Mouse (Mus musculus) ES-E14 (cell line): ENCODE results near the gene Tyrobp. TPM values are rescaled to one million over a fixed set of nuclear protein-coding genes. Genes with fewer than 3 reads are reported as not detected.

Experiments
- DNase-seq: peaks from one replicate; pipeline ENCODE4 v3.0.0-alpha.2; 2013; ENCODE audit warnings: low read depth, low spot score
- H3K27ac ChIP-seq: 2 replicates; pipeline ENCODE4 v1.5.1; 2012; ENCODE audit warnings: low read depth, mild to moderate bottlenecking, low read length, moderate library complexity, mixed read lengths; ENCODE audit not compliant: poor library complexity, insufficient read depth, severe bottlenecking
- H3K36me3 ChIP-seq: 2 replicates; pipeline ENCODE4 v1.6.1; 2012; ENCODE audit warnings: mild to moderate bottlenecking, low read length, moderate library complexity, mixed read lengths; ENCODE audit not compliant: control insufficient read depth, poor library complexity, insufficient read depth, severe bottlenecking
- H3K4me1 ChIP-seq, 2 experiments: fragments of 150-350 bp in 1 of 2; sonication (generic) in 1 of 2; 2 replicates each; pipeline ENCODE4 v1.6.1; 2012; ENCODE audit warnings: low read length in 2 of 2, mild to moderate bottlenecking in 1 of 2, mixed read lengths in 1 of 2; ENCODE audit not compliant: control insufficient read depth in 2 of 2, insufficient read depth in 2 of 2, poor library complexity in 1 of 2
- H3K4me3 ChIP-seq, 2 experiments: fragments of 150-350 bp in 1 of 2; sonication (generic) in 1 of 2; 2 replicates each; pipeline ENCODE4 v1.5.1; 2012; ENCODE audit warnings: low read length in 2 of 2, low read depth in 1 of 2, mild to moderate bottlenecking in 1 of 2, mixed read lengths in 1 of 2; ENCODE audit not compliant: insufficient read depth in 1 of 2, poor library complexity in 1 of 2, severe bottlenecking in 1 of 2
- H3K9ac ChIP-seq: 2 replicates; pipeline ENCODE4 v1.6.1; 2012; ENCODE audit warnings: low read depth, mild to moderate bottlenecking, low read length, mixed read lengths; ENCODE audit not compliant: poor library complexity, insufficient read depth, severe bottlenecking
- H3K9me3 ChIP-seq: fragments of 150-350 bp; sonication (generic); 2 replicates; pipeline ENCODE4 v1.6.1; 2012; ENCODE audit warnings: low read depth, mild to moderate bottlenecking, low read length; ENCODE audit not compliant: control insufficient read depth, insufficient read depth
- CHD2 ChIP-seq: IDR thresholded peaks from 2 replicates; pipeline ENCODE4 v1.6.1; 2014; ENCODE audit warnings: mild to moderate bottlenecking, low read depth, low read length, inconsistent platforms
- HCFC1 ChIP-seq: IDR thresholded peaks from 2 replicates; pipeline ENCODE4 v1.6.1; 2012; ENCODE audit warnings: low read length, inconsistent platforms, borderline replicate concordance; ENCODE audit not compliant: insufficient read depth
- MAFK ChIP-seq: IDR thresholded peaks from 2 replicates; pipeline ENCODE4 v1.6.1; 2014; ENCODE audit warnings: mild to moderate bottlenecking, low read depth, low read length, inconsistent platforms; ENCODE audit not compliant: insufficient read depth
- ZC3H11A ChIP-seq: IDR thresholded peaks from 2 replicates; pipeline ENCODE4 v1.6.1; 2012; ENCODE audit warnings: low read depth, mild to moderate bottlenecking, inconsistent platforms, low read length, borderline replicate concordance
- ZNF384 ChIP-seq: IDR thresholded peaks from 2 replicates; pipeline ENCODE4 v1.6.1; 2012; ENCODE audit warnings: low read depth, low read length, inconsistent platforms
- in situ Hi-C, 2 experiments: fragments of 600-800 bp; cut with MboI; formaldehyde crosslinking; loops; one replicate each; pipeline ENCODE4 v1.15.1; 2025; ENCODE audit warnings: low sequenced_read_pairs in 2 of 2, inconsistent platforms in 1 of 2; ENCODE audit not compliant: unreplicated experiment in 2 of 2
- total RNA-seq: library from RNA; depleted of rRNA; stranded (reverse); fragments of 300-350 nt; gene quantifications from 2 replicates; pipeline ENCODE4 v1.2.3, GENCODE M21; 2012

The Tyrobp gene
- total RNA-seq, 1 experiment: not detected

DNA sequence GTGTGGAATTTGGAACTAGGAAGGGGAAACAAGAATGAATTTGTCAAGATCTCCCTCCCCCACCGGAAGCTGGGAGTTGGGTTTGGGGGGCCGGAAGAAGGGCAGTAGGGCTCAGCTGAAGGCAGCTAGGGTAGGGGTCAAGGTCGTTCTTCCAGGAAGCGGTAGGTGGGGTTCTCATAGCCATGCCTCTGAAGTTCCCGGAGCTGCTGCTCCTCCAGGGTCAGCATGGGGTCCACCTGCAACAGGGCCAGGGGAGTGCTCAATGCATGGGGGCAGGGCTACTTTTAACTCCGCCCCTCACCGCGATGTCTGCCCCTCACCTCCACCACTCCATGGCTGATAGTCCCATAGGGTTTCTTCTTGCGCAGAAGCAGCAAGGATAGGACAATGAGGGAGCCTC lies 21.6 kb downstream of the Tyrobp start:
- Histone ChIP-seq H3K36me3 (peaks cover 10% of the 10 kb centered on the region), H3K9me3 (no peaks in the 10 kb centered on the region), H3K4me3 (peak overlapping the region; percentile 75 to 87; a peak in 3 of 4 replicates), H3K27ac (peak overlapping the region; percentile 84; the same call in 1 of the 2 replicates), H3K9ac (no peak overlapping the region; the same call in 1 of the 2 replicates), H3K4me1 (peaks cover 1 to 10% of the 10 kb centered on the region in 2 experiments; a peak in 3 of 4 replicates)
- in situ Hi-C loops: no loop called here
- no peak for DNase-seq
- TF ChIP-seq ZC3H11A (no peak), ZNF384 (no peak), CHD2 (no peak), HCFC1 (no peak), MAFK (no peak)

DNA sequence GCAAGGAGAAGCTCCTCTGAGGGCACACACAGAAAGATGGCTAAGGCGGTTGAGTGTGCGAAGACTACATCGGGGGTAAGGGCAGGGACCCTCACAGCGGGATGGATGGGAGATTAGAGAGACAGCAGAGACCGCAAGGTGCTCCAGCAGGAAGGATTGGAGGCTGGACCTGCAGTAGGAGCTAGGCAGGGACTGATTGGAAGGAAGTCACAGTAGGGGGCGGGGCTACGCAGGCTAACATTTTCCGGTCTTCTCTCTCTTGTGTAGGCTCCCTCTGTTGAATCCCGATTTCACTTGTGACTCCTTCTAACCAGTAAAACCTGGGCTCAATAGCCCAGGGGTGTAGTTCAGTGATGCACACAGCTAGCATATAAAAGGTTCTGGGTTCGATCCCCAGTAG lies 23.3 kb downstream of the Tyrobp start:
- TF ChIP-seq HCFC1 (no peak), CHD2 (no peak), MAFK (no peak), ZNF384 (no peak), ZC3H11A (no peak)
- peak; percentile 92 for DNase-seq
- H3K4me1 ChIP-seq: peaks cover 1 to 13% of the 10 kb centered on the region in 2 experiments; a peak in 3 of 4 replicates
- no peaks in the 10 kb centered on the region for H3K9me3 ChIP-seq
- in situ Hi-C loops: no loop called here
- peak overlapping the region; percentile 82 for H3K9ac ChIP-seq
- peak overlapping the region; percentile 75 to 87 for H3K4me3 ChIP-seq
- H3K27ac ChIP-seq: peak overlapping the region; percentile 76
- H3K36me3 ChIP-seq: peaks cover 17% of the 10 kb centered on the region

DNA sequence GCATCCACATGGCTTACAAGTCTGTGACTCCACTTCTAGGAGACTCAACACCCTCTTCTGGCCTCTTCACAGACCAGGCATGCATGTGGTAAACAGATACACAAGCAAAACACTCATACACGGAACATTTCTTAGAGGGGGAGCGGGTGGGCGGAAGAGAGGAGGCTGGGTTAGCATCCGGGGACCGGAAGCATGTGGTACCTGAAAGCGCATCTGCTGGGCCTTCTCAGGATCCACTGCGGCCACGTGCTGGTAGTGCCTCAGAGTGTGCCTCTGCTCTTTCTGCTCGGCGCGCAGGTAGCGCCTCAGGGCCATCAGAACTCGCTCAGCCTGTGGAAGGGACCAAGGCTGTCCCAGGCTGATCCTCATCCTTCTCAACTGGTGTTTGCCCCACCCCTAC lies 26.2 kb downstream of the Tyrobp start:
- H3K36me3 ChIP-seq: peaks cover 29% of the 10 kb centered on the region
- H3K4me3 ChIP-seq: peak overlapping the region; percentile 41 to 67
- no peak for DNase-seq
- peaks cover 0 to 14% of the 10 kb centered on the region in 2 experiments; a peak in 2 of 4 replicates for H3K4me1 ChIP-seq
- peak overlapping the region; percentile 78 for H3K9ac ChIP-seq
- H3K9me3 ChIP-seq: no peaks in the 10 kb centered on the region
- no peak for TF ChIP-seq ZNF384
- TF ChIP-seq MAFK: no peak
- no peak for TF ChIP-seq ZC3H11A
- TF ChIP-seq CHD2: no peak
- no peak for TF ChIP-seq HCFC1
- in situ Hi-C loops: no loop called here
- peak overlapping the region; percentile 68; the same call in 1 of the 2 replicates for H3K27ac ChIP-seq

DNA sequence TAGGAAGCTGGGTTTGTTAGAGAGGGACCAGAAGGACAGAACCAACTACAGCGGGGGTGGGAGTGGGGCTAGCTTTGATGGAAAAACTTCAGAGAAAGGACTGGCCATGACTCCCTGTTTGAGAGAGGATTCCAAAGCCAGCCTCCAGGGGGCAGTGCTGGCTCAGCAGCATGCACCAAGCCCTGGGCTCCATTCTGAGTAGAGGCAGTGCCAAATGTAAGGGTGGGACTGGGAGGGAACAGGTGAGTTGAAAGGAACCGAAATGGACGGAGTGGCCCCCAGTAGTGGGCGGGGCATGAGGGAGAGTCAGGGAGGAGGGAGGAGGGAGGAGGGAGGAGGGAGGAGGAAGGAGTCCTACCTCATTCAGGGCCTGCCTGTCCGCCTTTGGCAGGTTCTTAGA lies 27.1 kb downstream of the Tyrobp start:
- H3K4me1 ChIP-seq: peaks cover 0 to 13% of the 10 kb centered on the region in 2 experiments; a peak in 2 of 4 replicates
- peak overlapping the region; percentile 78; the same call in 1 of the 2 replicates for H3K9ac ChIP-seq
- peaks cover 23% of the 10 kb centered on the region for H3K36me3 ChIP-seq
- DNase-seq: no peak
- peak overlapping the region; percentile 68; the same call in 1 of the 2 replicates for H3K27ac ChIP-seq
- in situ Hi-C loops: no loop called here
- H3K4me3 ChIP-seq: peak overlapping the region; percentile 41 to 67; a peak in 3 of 4 replicates
- H3K9me3 ChIP-seq: no peaks in the 10 kb centered on the region
- TF ChIP-seq MAFK (peak; percentile 92), ZC3H11A (no peak)

GRCm38 (mm10) chr7:30443696-30444095 lies 30.1 kb downstream of the Tyrobp start:
- Histone ChIP-seq H3K36me3 (peaks cover 28% of the 10 kb centered on the region), H3K27ac (no peak overlapping the region), H3K9ac (no peak overlapping the region), H3K4me3 (peak overlapping the region; percentile 56 to 74; a peak in 3 of 4 replicates), H3K4me1 (peaks cover 0 to 12% of the 10 kb centered on the region in 2 experiments; a peak in 1 of 4 replicates), H3K9me3 (no peaks in the 10 kb centered on the region)
- in situ Hi-C loops: no loop called here
- DNase-seq: no peak
- TF ChIP-seq ZNF384 (no peak), ZC3H11A (no peak), HCFC1 (no peak), MAFK (no peak), CHD2 (no peak)
